Mouse (Mus musculus): ENCODE data around the gene AV320801. TPM values are rescaled to one million over a fixed set of nuclear protein-coding genes. Genes with fewer than 3 reads are reported as not detected.
A peak's percentile ranks its signal among the peaks of the same experiment; 100 is the strongest.
"Not testable (repeated sequence)": the region's sequence is repeated elsewhere in the genome, so short reads cannot be mapped to it uniquely, and the experiment has no call there.

AV320801 gene
- not detected in 2 replicates for polyA plus RNA-seq (2016; fragmentation: Nextera tagmentation; extraction: Ambion mirVana)

- H3K9me3 ChIP-seq; H3K4me3 ChIP-seq; ATAC-seq (ENCODE audit: low FRiP score, low read depth); H3K9ac ChIP-seq (replicated peaks); H3K4me2 ChIP-seq (replicated peaks); H3K36me3 ChIP-seq; H3K27me3 ChIP-seq; H3K27ac ChIP-seq (replicated peaks); H3K4me1 ChIP-seq: not testable (repeated sequence)
- WGBS: 92% methylated on average over 7 of the region's 14 CpGs
Observed at GRCm38 (mm10) chrX:135494288-135494687, at the start of gene AV320801. TSS of gene AV320801 (plus strand) at chrX:135494588.

GRCm38 (mm10) chrX:135464160-135464559 lies 30.2 kb upstream of the AV320801 start:
- H3K9me3 ChIP-seq; H3K27ac ChIP-seq (replicated peaks); H3K4me1 ChIP-seq; H3K27me3 ChIP-seq; H3K36me3 ChIP-seq; H3K4me2 ChIP-seq (replicated peaks); H3K9ac ChIP-seq (replicated peaks); H3K4me3 ChIP-seq: not testable (repeated sequence)
- ATAC-seq (ENCODE audit: low FRiP score, low read depth): peak; percentile 63; the same call in 1 of the 2 replicates
- WGBS: no CpG with 5 or more reads among the region's 3 CpGs

GRCm38 (mm10) chrX:135481902-135482301 lies 12.5 kb upstream of the AV320801 start:
- H3K9ac ChIP-seq (replicated peaks); H3K4me1 ChIP-seq; H3K4me3 ChIP-seq; ATAC-seq (ENCODE audit: low FRiP score, low read depth); H3K9me3 ChIP-seq; H3K36me3 ChIP-seq; H3K4me2 ChIP-seq (replicated peaks); H3K27ac ChIP-seq (replicated peaks); H3K27me3 ChIP-seq: not testable (repeated sequence)
- no CpG with 5 or more reads among the region's 6 CpGs for WGBS

DNA sequence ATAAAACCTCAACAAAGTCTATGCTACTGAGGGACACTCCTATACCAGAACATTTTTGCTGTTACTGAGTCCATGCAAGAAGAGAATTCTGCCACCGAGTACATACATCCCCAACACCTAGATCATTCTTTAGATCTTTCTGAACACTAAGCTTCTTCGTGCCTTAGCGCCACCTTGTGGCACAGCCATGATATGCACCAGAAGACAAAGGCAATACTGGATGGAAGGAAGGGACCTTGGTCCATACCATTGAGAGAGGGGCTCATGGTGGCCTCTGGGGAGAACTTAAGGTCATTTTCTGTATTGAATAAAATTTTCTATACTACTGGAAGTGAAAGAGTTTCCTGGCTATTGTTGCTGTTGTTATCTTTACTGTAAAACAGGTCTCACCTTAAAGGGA lies 11.2 kb upstream of the AV320801 start:
- ATAC-seq (ENCODE audit: low FRiP score, low read depth); H3K36me3 ChIP-seq; H3K9me3 ChIP-seq; H3K4me2 ChIP-seq (replicated peaks); H3K9ac ChIP-seq (replicated peaks); H3K4me1 ChIP-seq; H3K27me3 ChIP-seq; H3K4me3 ChIP-seq; H3K27ac ChIP-seq (replicated peaks): not testable (repeated sequence)
- WGBS: no CpG with 5 or more reads among the region's 3 CpGs

Other genes with a start within 250 kb of the AV320801 start
- gene Pramel3, start 192.3 kb upstream of the AV320801 start, polyA plus RNA-seq (2016; fragmentation: Nextera tagmentation; extraction: Ambion mirVana): not detected in 2 replicates
- not detected in 2 replicates for gene Gm5128, start 121.3 kb upstream of the AV320801 start, polyA plus RNA-seq (2016; fragmentation: Nextera tagmentation; extraction: Ambion mirVana)
- gene Gm7903, start 60.8 kb upstream of the AV320801 start, polyA plus RNA-seq (2016; fragmentation: Nextera tagmentation; extraction: Ambion mirVana): not detected in 2 replicates
- gene Nxf7, start 104.2 kb downstream of the AV320801 start, polyA plus RNA-seq (2016; fragmentation: Nextera tagmentation; extraction: Ambion mirVana): not detected in 2 replicates
- gene Prame, start 133.1 kb downstream of the AV320801 start, polyA plus RNA-seq (2016; fragmentation: Nextera tagmentation; extraction: Ambion mirVana): not detected in 2 replicates
- not detected in 2 replicates for gene Tcp11x2, start 199.2 kb downstream of the AV320801 start, polyA plus RNA-seq (2016; fragmentation: Nextera tagmentation; extraction: Ambion mirVana)
- not detected in 2 replicates for gene Tmsb15a, start 230.7 kb downstream of the AV320801 start, polyA plus RNA-seq (2016; fragmentation: Nextera tagmentation; extraction: Ambion mirVana)
- 12.6 and 12.7 TPM in 2 replicates for gene Armcx5, start 248.1 kb downstream of the AV320801 start, polyA plus RNA-seq (2016; fragmentation: Nextera tagmentation; extraction: Ambion mirVana)
- 110 and 130 TPM in 2 replicates for gene Gprasp1, start 248.1 kb downstream of the AV320801 start, polyA plus RNA-seq (2016; fragmentation: Nextera tagmentation; extraction: Ambion mirVana)

Measured in midbrain, embryonic 12.5 days (tissue).